Mouse (Mus musculus) MEL (cell line): ENCODE data around the gene Gm4846.
"Not testable (repeated sequence)": the region's sequence is repeated elsewhere in the genome, so short reads cannot be mapped to it uniquely, and the experiment has no call there.

Experiments used
- CTCF ChIP-seq, 3 experiments: IDR thresholded peaks in 2 of 3; conservative IDR thresholded peaks in 1 of 3; 2 replicates each; pipeline ENCODE4 v1.5.1; 2011 to 2012; ENCODE audit warnings: low read length in 3 of 3, low read depth in 2 of 3, mild to moderate bottlenecking in 2 of 3, improper control_type of control experiment in 1 of 3, inconsistent platforms in 1 of 3, mixed read lengths in 1 of 3, moderate library complexity in 1 of 3; ENCODE audit not compliant: control insufficient read depth in 1 of 3, insufficient read depth in 1 of 3, poor library complexity in 1 of 3, severe bottlenecking in 1 of 3
- E2F4 ChIP-seq: IDR thresholded peaks from 2 replicates; pipeline ENCODE4 v1.6.1; 2011; ENCODE audit warnings: low read depth, low read length, improper control_type of control experiment, borderline replicate concordance
- EP300 ChIP-seq, 2 experiments: IDR thresholded peaks; 2 replicates each; pipeline ENCODE4 v1.6.1; 2011; ENCODE audit warnings: improper control_type of control experiment in 2 of 2, low read length in 2 of 2, low read depth in 1 of 2, mild to moderate bottlenecking in 1 of 2
- GABPA ChIP-seq: IDR thresholded peaks from 2 replicates; pipeline ENCODE4 v1.6.1; 2012; ENCODE audit warnings: low read depth, mild to moderate bottlenecking, inconsistent platforms, low read length, improper control_type of control experiment, moderate library complexity
- NELFE ChIP-seq: IDR thresholded peaks from 2 replicates; pipeline ENCODE4 v1.6.1; 2011; ENCODE audit warnings: low read depth, low read length, improper control_type of control experiment
- POLR2A ChIP-seq, 2 experiments: IDR thresholded peaks; 2 replicates each; pipeline ENCODE4 v1.6.1; 2011 to 2012; ENCODE audit warnings: low read length in 2 of 2, mild to moderate bottlenecking in 2 of 2, control low read depth in 1 of 2, improper control_type of control experiment in 1 of 2, low read depth in 1 of 2, moderate library complexity in 1 of 2; ENCODE audit not compliant: control insufficient read depth in 1 of 2, insufficient read depth in 1 of 2, poor library complexity in 1 of 2
- USF1 ChIP-seq: IDR thresholded peaks from 2 replicates; pipeline ENCODE4 v1.6.1; 2014; ENCODE audit warnings: low read depth, mild to moderate bottlenecking, inconsistent platforms, low read length, improper control_type of control experiment, moderate library complexity
- ZKSCAN1 ChIP-seq: IDR thresholded peaks from 2 replicates; pipeline ENCODE4 v1.6.1; 2012; ENCODE audit warnings: low read depth, mild to moderate bottlenecking, inconsistent platforms, low read length, improper control_type of control experiment, moderate library complexity
- ZMIZ1 ChIP-seq: IDR thresholded peaks from 2 replicates; pipeline ENCODE4 v1.6.1; 2012; ENCODE audit warnings: low read depth, mild to moderate bottlenecking, inconsistent platforms, low read length, improper control_type of control experiment, moderate library complexity

DNA sequence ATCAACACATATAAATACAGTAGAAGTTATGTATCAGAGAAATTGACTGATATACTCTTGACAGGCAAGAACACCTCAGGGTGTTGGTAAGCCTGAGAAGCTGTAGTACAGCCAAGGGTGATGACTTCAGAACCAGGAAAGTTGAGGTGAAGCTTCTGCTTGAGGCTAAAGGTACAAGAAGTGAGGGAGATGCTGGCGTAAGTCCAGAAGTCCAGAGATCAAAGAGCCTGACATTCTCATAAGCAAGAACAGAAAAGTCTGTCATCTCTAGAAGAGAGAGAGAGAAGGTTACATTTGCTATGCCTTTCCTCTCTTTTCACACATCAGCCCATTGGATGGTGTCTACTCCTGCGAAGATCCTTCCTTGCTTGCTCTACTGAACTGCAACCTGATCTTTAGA is 6.8 kb upstream of the Gm4846 start:
- TF ChIP-seq POLR2A (IDR thresholded peaks at IDR 0.05; ENCODE audit: control insufficient read depth in 1 of 2, insufficient read depth in 1 of 2, low read depth in 1 of 2, low read length in 2 of 2, poor library complexity in 1 of 2); NELFE; CTCF (IDR thresholded peaks at IDR 0.05 in 2 of 3, conservative IDR thresholded peaks at IDR 0.05 in 1 of 3; ENCODE audit: control insufficient read depth in 1 of 3, insufficient read depth in 1 of 3, low read depth in 2 of 3, low read length in 3 of 3, poor library complexity in 1 of 3, severe bottlenecking in 1 of 3); E2F4; ZKSCAN1; GABPA; USF1; EP300 (IDR thresholded peaks at IDR 0.05; ENCODE audit: low read depth in 1 of 2, low read length in 2 of 2); ZMIZ1: not testable (repeated sequence)
